Mouse (Mus musculus): ENCODE measurements around the gene 9530077C05Rik. TPM values are rescaled to one million over a fixed set of nuclear protein-coding genes. Genes with fewer than 3 reads are reported as not detected.
"Not testable (repeated sequence)": the region's sequence is repeated elsewhere in the genome, so short reads cannot be mapped to it uniquely, and the experiment has no call there.

Gene 9530077C05Rik
- polyA plus RNA-seq (2015; fragmentation: Nextera tagmentation; extraction: Ambion mirVana) = 12.3 and 16.2 TPM in 2 replicates

GRCm38 (mm10) chr9:22411002-22411857, at the start of gene 9530077C05Rik:
9530077C05Rik (plus strand) TSS chr9:22411513.
- DNase-seq (ENCODE audit: low spot score) = peak; percentile 97

GRCm38 (mm10) chr9:22366221-22366620, 45.1 kb upstream of the 9530077C05Rik start:
- DNase-seq (ENCODE audit: low spot score) = no peak

- no peak for DNase-seq (ENCODE audit: low spot score)
Observed at GRCm38 (mm10) chr9:22366621-22367020, 44.7 kb upstream of the 9530077C05Rik start.

GRCm38 (mm10) chr9:22368030-22368429, 43.3 kb upstream of the 9530077C05Rik start:
- DNase-seq (ENCODE audit: low spot score) = no peak

GRCm38 (mm10) chr9:22372760-22373159, 38.6 kb upstream of the 9530077C05Rik start:
- DNase-seq (ENCODE audit: low spot score) = peak; percentile 39

GRCm38 (mm10) chr9:22376086-22376485, 35.2 kb upstream of the 9530077C05Rik start:
- no peak for DNase-seq (ENCODE audit: low spot score)

GRCm38 (mm10) chr9:22385890-22386289, 25.4 kb upstream of the 9530077C05Rik start:
- no peak for DNase-seq (ENCODE audit: low spot score)

- no peak for DNase-seq (ENCODE audit: low spot score)
Observed at GRCm38 (mm10) chr9:22387901-22388300, 23.4 kb upstream of the 9530077C05Rik start.

GRCm38 (mm10) chr9:22388401-22388980, 22.8 kb upstream of the 9530077C05Rik start:
- no peak for DNase-seq (ENCODE audit: low spot score)

- DNase-seq (ENCODE audit: low spot score) = peak; percentile 94
Observed at GRCm38 (mm10) chr9:22389021-22389476, 22.3 kb upstream of the 9530077C05Rik start, which contains the start of gene Anln. Anln (minus strand) TSS chr9:22389188.

- no peak for DNase-seq (ENCODE audit: low spot score)
Observed at GRCm38 (mm10) chr9:22389736-22390245, 21.5 kb upstream of the 9530077C05Rik start.

GRCm38 (mm10) chr9:22390390-22390789, 20.9 kb upstream of the 9530077C05Rik start:
- DNase-seq (ENCODE audit: low spot score) = no peak

- DNase-seq (ENCODE audit: low spot score) = no peak
Observed at GRCm38 (mm10) chr9:22394725-22395124, 16.6 kb upstream of the 9530077C05Rik start.

GRCm38 (mm10) chr9:22399021-22399420, 12.3 kb upstream of the 9530077C05Rik start:
- DNase-seq (ENCODE audit: low spot score) = no peak

- peak; percentile 32 for DNase-seq (ENCODE audit: low spot score)
Observed at GRCm38 (mm10) chr9:22402001-22402400, 9.3 kb upstream of the 9530077C05Rik start.

GRCm38 (mm10) chr9:22402976-22403375, 8.3 kb upstream of the 9530077C05Rik start:
- peak; percentile 37 for DNase-seq (ENCODE audit: low spot score)

- DNase-seq (ENCODE audit: low spot score) = not testable (repeated sequence)
Observed at GRCm38 (mm10) chr9:22403501-22403900, 7.8 kb upstream of the 9530077C05Rik start.

- DNase-seq (ENCODE audit: low spot score) = no peak
Observed at GRCm38 (mm10) chr9:22405414-22405813, 5.9 kb upstream of the 9530077C05Rik start.

- not testable (repeated sequence) for DNase-seq (ENCODE audit: low spot score)
Observed at GRCm38 (mm10) chr9:22407633-22408032, 3.7 kb upstream of the 9530077C05Rik start.

GRCm38 (mm10) chr9:22408344-22408743, 3.0 kb upstream of the 9530077C05Rik start:
- DNase-seq (ENCODE audit: low spot score) = not testable (repeated sequence)

GRCm38 (mm10) chr9:22409501-22409900, 1.8 kb upstream of the 9530077C05Rik start:
- DNase-seq (ENCODE audit: low spot score) = no peak

- DNase-seq (ENCODE audit: low spot score) = no peak
Observed at GRCm38 (mm10) chr9:22416187-22416586, 4.9 kb downstream of the 9530077C05Rik start.
